Mouse (Mus musculus): ENCODE results near the gene Olfr1392.

DNA sequence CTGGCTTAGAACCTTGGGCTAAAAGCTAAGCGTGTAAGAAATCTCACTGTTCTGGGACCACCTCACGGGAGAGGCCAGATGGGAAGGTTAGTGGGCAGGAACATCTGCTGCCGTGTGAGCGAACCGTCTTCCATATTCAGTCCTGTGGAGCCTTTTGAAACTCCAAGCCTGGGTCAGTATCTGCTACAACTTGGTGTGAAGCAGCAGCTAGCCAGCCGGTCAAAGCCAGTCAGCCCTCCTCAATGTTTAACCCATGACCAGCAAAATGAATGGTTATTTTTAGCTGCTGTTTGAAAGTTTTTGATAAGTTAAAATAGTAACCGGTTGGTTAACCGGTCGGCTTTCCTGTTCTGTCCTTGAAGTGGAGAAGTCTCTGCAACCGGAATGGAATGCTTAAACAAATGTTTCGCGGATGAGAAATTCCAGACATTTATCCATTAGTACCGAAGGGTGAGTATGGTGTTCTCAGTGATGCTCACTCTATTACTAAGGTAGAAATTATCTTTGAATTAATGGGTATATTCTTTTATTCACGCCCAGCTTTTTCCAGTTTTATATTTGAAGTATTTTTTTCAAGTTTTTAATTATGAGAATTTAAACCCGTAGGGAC is 17.0 kb upstream of the Olfr1392 start:
- no peak for TF ChIP-seq MYOG (IDR thresholded peaks at IDR 0.05; ENCODE audit: control insufficient read depth in 1 of 3, insufficient read depth in 1 of 3, insufficient read length in 2 of 3, low read depth in 2 of 3)
- TF ChIP-seq POLR2A (IDR thresholded peaks at IDR 0.05; ENCODE audit: insufficient read length, low read depth): no peak
- TF ChIP-seq MAX (IDR thresholded peaks at IDR 0.05; ENCODE audit: low read depth): no peak

Data from myocyte (in vitro differentiated cells).